ENCODE assay signal across 16 mouse cellular contexts in the genomic region with DNA sequence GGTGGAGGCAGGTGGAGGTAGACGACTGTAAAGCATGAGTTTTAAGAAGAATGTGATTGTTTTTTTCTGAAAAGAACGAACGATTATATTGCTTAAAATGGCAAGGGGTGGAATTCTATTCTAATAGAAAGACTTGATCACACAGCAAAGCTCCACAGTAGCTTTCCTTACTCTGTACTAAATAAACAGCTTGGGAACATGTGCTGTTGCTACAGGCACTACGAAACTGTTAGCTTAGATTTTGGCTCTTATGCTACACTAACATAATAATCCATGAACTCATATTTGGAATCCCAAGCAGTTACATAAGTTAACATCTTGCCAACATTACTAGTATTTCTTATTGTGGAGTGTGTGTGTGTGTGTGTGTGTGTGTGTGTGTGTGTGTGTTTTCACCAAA.
"Had no signal": no experiment of that assay in that cellular context is flagged by ENCODE, and none has a peak within 500 bp of the region (broad histone marks: within the 10 kb centered on the region; RNA-seq: fewer than 3 reads in every experiment).

No protein-coding gene starts in this region.

- H3K27ac ChIP-seq: kidney, embryonic 15.5 days; limb, embryonic 10.5 days; limb, embryonic 13.5 days; liver, embryonic 12.5 days; liver, embryonic 15.5 days; lung, embryonic 15.5 days; stomach, postnatal 0 days had no signal

- H3K9ac ChIP-seq: kidney, embryonic 15.5 days; limb, embryonic 13.5 days; liver, embryonic 12.5 days; liver, embryonic 15.5 days; lung, embryonic 15.5 days had no signal

- H3K36me3 ChIP-seq: kidney, embryonic 15.5 days; limb, embryonic 10.5 days; limb, embryonic 13.5 days; liver, embryonic 12.5 days; liver, embryonic 15.5 days; lung, embryonic 15.5 days had no signal

- DNase-seq: kidney, postnatal 10 days; kidney, postnatal 36 days; liver; lung, adult 18-20 months; lung, postnatal 14 days; lung, postnatal 4 days; midbrain, embryonic 14.5 days; thymus, postnatal 36 days had no signal

- H3K9me3 ChIP-seq: kidney, embryonic 15.5 days; limb, embryonic 10.5 days; limb, embryonic 13.5 days; liver, embryonic 12.5 days; liver, embryonic 15.5 days; lung, embryonic 15.5 days had no signal

- H3K4me2 ChIP-seq: kidney, embryonic 15.5 days; limb, embryonic 13.5 days; liver, embryonic 12.5 days; liver, embryonic 15.5 days; lung, embryonic 15.5 days; midbrain, embryonic 11.5 days had no signal

- H3K4me1 ChIP-seq: liver, embryonic 12.5 days; liver, embryonic 15.5 days had no signal

- H3K4me3 ChIP-seq: kidney, embryonic 15.5 days; limb, embryonic 10.5 days; limb, embryonic 13.5 days; liver, embryonic 12.5 days; liver, embryonic 15.5 days; lung, embryonic 15.5 days had no signal

- H3K27me3 ChIP-seq: kidney, embryonic 15.5 days; liver, embryonic 12.5 days; liver, embryonic 15.5 days; lung, embryonic 15.5 days had no signal

- ATAC-seq: liver, embryonic 12.5 days had no signal
